Mouse (Mus musculus) MEL (cell line): Measurements from ENCODE around the gene Rpl11. TPM values are rescaled to one million over a fixed set of nuclear protein-coding genes. Genes with fewer than 3 reads are reported as not detected.

ENCODE experiments used
- polyA plus RNA-seq, 2 experiments: library from polyadenylated mRNA; stranded (reverse) in 1 of 2; unstranded in 1 of 2; fragments of >175 nt in 1 of 2; fragments of >200 nt in 1 of 2; gene quantifications; 2 replicates each; pipeline versions ENCODE4 v1.2.1 to v1.2.4; 2012; ENCODE audit warnings: low replicate concordance in 2 of 2, low read depth in 1 of 2; ENCODE audit not compliant: insufficient read length in 2 of 2, insufficient read depth in 1 of 2, missing spikeins in 1 of 2
- total RNA-seq: library from RNA; depleted of rRNA; stranded (reverse); fragments of 300-350 nt; gene quantifications from 2 replicates; pipeline ENCODE4 v1.2.3, GENCODE M21; 2012; rRNA removed

Rpl11 gene
- total and polyA plus RNA-seq, 3 experiments: 2,003 to 2,603 TPM; not detected in 1

Other genes starting within 250 kb of the Rpl11 start
- gene Srsf10, start 197.7 kb downstream of the Rpl11 start, total RNA-seq: 129 and 142 TPM in 2 replicates
- gene Srsf10, start 197.7 kb downstream of the Rpl11 start, polyA plus RNA-seq: 100 to 1,000 TPM; 222 to 361 TPM
- gene Pnrc2, start 179.6 kb downstream of the Rpl11 start, total RNA-seq: 49.8 and 50.7 TPM in 2 replicates
- 10 to 100 TPM; 48.0 to 76.3 TPM for gene Pnrc2, start 179.6 kb downstream of the Rpl11 start, polyA plus RNA-seq
- gene Cnr2, start 158.0 kb downstream of the Rpl11 start, total RNA-seq: 9.8 and 10.2 TPM in 2 replicates
- gene Cnr2, start 158.0 kb downstream of the Rpl11 start, polyA plus RNA-seq: 1 to 10 TPM in 1 of 2 experiments, not detected in 1; 6.8 TPM
- 26.8 and 33.7 TPM in 2 replicates for gene Fuca1, start 132.7 kb downstream of the Rpl11 start, total RNA-seq
- 10 to 100 TPM in 1 of 2 experiments, not detected in 1; 48.6 TPM for gene Fuca1, start 132.7 kb downstream of the Rpl11 start, polyA plus RNA-seq
- 48.5 and 48.7 TPM in 2 replicates for gene Hmgcl, start 107.0 kb downstream of the Rpl11 start, total RNA-seq
- 10 to 100 TPM in 1 of 2 experiments, not detected in 1; 66.5 TPM for gene Hmgcl, start 107.0 kb downstream of the Rpl11 start, polyA plus RNA-seq
- 23.3 and 24.5 TPM in 2 replicates for gene Gale, start 89.7 kb downstream of the Rpl11 start, total RNA-seq
- 10 to 100 TPM in 1 of 2 experiments, not detected in 1; 31.2 TPM for gene Gale, start 89.7 kb downstream of the Rpl11 start, polyA plus RNA-seq
- 53.8 and 65.1 TPM in 2 replicates for gene Lypla2, start 80.8 kb downstream of the Rpl11 start, total RNA-seq
- gene Lypla2, start 80.8 kb downstream of the Rpl11 start, polyA plus RNA-seq: 10 to 100 TPM in 1 of 2 experiments, not detected in 1; 95.6 TPM
- 75.5 and 77.7 TPM in 2 replicates for gene Pithd1, start 66.2 kb downstream of the Rpl11 start, total RNA-seq
- gene Pithd1, start 66.2 kb downstream of the Rpl11 start, polyA plus RNA-seq: 10 to 100 TPM in 1 of 2 experiments, not detected in 1; 62.8 TPM
- 30.9 and 34.1 TPM in 2 replicates for gene Eloa, start 31.7 kb downstream of the Rpl11 start, total RNA-seq
- 10 to 100 TPM; 30.8 to 41.4 TPM for gene Eloa, start 31.7 kb downstream of the Rpl11 start, polyA plus RNA-seq
- 0.16 and 0.27 TPM in 2 replicates for gene Id3, start 90.1 kb upstream of the Rpl11 start, total RNA-seq
- under 1 TPM in 1 of 2 experiments, not detected in 1; 0.17 TPM for gene Id3, start 90.1 kb upstream of the Rpl11 start, polyA plus RNA-seq
- 11.2 and 12.3 TPM in 2 replicates for gene E2f2, start 119.0 kb upstream of the Rpl11 start, total RNA-seq
- gene E2f2, start 119.0 kb upstream of the Rpl11 start, polyA plus RNA-seq: 10 to 100 TPM in 1 of 2 experiments, not detected in 1; 25.4 TPM
- 0.03 and 0.04 TPM in 2 replicates for gene Asap3, start 152.9 kb upstream of the Rpl11 start, total RNA-seq
- under 1 TPM in 1 of 2 experiments, not detected in 1; 0.33 TPM for gene Asap3, start 152.9 kb upstream of the Rpl11 start, polyA plus RNA-seq
- gene Tcea3, start 194.3 kb upstream of the Rpl11 start, total RNA-seq: not detected in 2 replicates
- not detected for gene Tcea3, start 194.3 kb upstream of the Rpl11 start, polyA plus RNA-seq
- gene Zfp46, start 231.3 kb upstream of the Rpl11 start, total RNA-seq: 6.2 and 6.6 TPM in 2 replicates
- gene Zfp46, start 231.3 kb upstream of the Rpl11 start, polyA plus RNA-seq: 1 to 10 TPM in 1 of 2 experiments, not detected in 1; 5.9 TPM